Mouse (Mus musculus) hindbrain, embryonic 14.5 days (tissue): ENCODE measurements around the gene Ptprt. TPM values are rescaled to one million over a fixed set of nuclear protein-coding genes. Genes with fewer than 3 reads are reported as not detected.

Experiments used
- ATAC-seq: fragments of 200-750 bp; cut with Nextera tagmentation; 2 replicates; pipeline ENCODE4 v1.8.0; 2017; ENCODE audit warnings: moderate number of reproducible peaks, mild to moderate bottlenecking, moderate TSS enrichment, moderate library complexity; ENCODE audit not compliant: low FRiP score
- DNase-seq: peaks from one replicate; pipeline ENCODE4 v3.0.0-alpha.2; 2015; ENCODE audit warnings: low spot score
- H3K27ac ChIP-seq: fragments of 300-500 bp; sonication (generic); 2 replicates; pipeline ENCODE4 v1.5.1; 2014; ENCODE audit warnings: mild to moderate bottlenecking, moderate library complexity
- H3K27me3 ChIP-seq: fragments of 300-500 bp; sonication (generic); 2 replicates; pipeline ENCODE4 v1.6.1; 2014; ENCODE audit warnings: mild to moderate bottlenecking, low read length, mixed read lengths; ENCODE audit not compliant: control insufficient read depth, insufficient read depth
- H3K36me3 ChIP-seq: fragments of 300-500 bp; sonication (generic); replicated peaks from 2 replicates; pipeline ENCODE4 v1.6.1; 2014; ENCODE audit not compliant: control insufficient read depth, insufficient read depth
- H3K4me1 ChIP-seq: fragments of 300-500 bp; sonication (generic); replicated peaks from 2 replicates; pipeline ENCODE4 v1.6.1; 2014; ENCODE audit warnings: antibody characterized with exemption, low read length, mixed read lengths; ENCODE audit not compliant: control insufficient read depth, insufficient read depth
- H3K4me2 ChIP-seq: fragments of 300-500 bp; sonication (generic); replicated peaks from 2 replicates; pipeline ENCODE4 v1.6.1; 2014; ENCODE audit warnings: mild to moderate bottlenecking, moderate library complexity
- H3K4me3 ChIP-seq: fragments of 300-500 bp; sonication (generic); replicated peaks from 2 replicates; pipeline ENCODE4 v1.5.1; 2014; ENCODE audit warnings: mild to moderate bottlenecking, low read length
- H3K9ac ChIP-seq: fragments of 300-500 bp; sonication (generic); 2 replicates; pipeline ENCODE4 v1.6.1; 2014
- H3K9me3 ChIP-seq: fragments of 300-500 bp; sonication (generic); 2 replicates; pipeline ENCODE4 v1.6.1; 2016; ENCODE audit warnings: low read length; ENCODE audit not compliant: control insufficient read depth
- WGBS: fragments of 180-500 bp; shearing (Covaris S2); extraction: QIAGEN DNeasy Blood & Tissue Kit; methylation state at CpG from one replicate; pipeline ENCODE4 v1.1.7; 2014; 5-methylcytosine and 5-hydroxymethylcytosine counted together
- polyA plus RNA-seq: library from polyadenylated mRNA; unstranded; fragments of >200 nt; fragmentation: Nextera tagmentation; extraction: Ambion mirVana; gene quantifications from 2 replicates; pipeline ENCODE4 v1.2.1, GENCODE M21; 2014

The Ptprt gene
- polyA plus RNA-seq, 1 experiment from 2014 or later, result 21.5 TPM

DNA sequence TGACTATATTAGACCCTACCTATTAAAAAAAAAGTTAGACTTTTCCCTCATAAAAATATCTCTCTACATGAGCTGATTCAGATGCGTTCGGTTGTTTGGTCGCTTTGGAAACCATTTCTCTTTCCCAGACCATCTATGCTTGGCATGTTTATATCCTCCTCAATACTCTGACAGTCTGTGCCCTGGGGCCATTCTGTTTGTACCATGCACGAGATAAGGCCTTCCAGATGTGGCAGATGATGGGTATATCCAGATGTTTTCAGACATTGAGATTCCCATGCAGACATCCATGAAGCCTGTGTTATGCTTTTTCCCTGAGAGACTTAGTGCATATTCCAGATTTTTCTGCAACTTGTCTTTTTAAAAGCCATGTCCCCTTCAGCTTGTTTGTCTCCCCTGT is 1052.5 kb downstream of the Ptprt start:
- no peaks in the 10 kb centered on the region for H3K36me3 ChIP-seq
- no peak for ATAC-seq
- no peak for DNase-seq
- H3K27me3 ChIP-seq, result no peaks in the 10 kb centered on the region
- 79% methylated on average over 4 of the region's 4 CpGs for WGBS
- H3K4me1 ChIP-seq, result no peaks in the 10 kb centered on the region
- no peak overlapping the region for H3K4me3 ChIP-seq
- no peak overlapping the region for H3K4me2 ChIP-seq
- no peak overlapping the region for H3K9ac ChIP-seq
- no peak overlapping the region for H3K27ac ChIP-seq
- no peaks in the 10 kb centered on the region for H3K9me3 ChIP-seq

DNA sequence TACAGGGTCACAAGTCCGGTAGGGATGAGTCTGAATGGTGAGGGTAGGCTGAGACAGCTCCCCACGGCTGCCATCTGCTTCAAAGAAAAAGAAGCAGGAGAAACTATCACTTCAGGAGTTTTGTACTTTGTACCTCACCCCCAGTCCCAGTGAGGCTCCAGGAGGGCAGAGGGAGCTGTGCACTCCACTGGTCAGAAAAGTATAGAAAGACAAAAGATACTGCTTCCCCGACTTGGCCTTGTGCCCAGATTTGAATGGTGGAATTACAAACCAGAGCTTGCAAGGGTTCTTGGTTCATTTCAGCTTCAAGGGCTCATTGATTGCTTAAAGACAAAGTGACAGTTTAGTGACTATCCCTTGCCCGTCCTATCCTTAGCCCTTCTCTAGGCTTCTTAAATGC is 1053.6 kb downstream of the Ptprt start:
- H3K4me3 ChIP-seq, result no peak overlapping the region
- H3K27me3 ChIP-seq, result no peaks in the 10 kb centered on the region
- H3K4me1 ChIP-seq, result no peaks in the 10 kb centered on the region
- no peaks in the 10 kb centered on the region for H3K36me3 ChIP-seq
- DNase-seq, result no peak
- WGBS, result 69% methylated on average over 4 of the region's 4 CpGs
- no peaks in the 10 kb centered on the region for H3K9me3 ChIP-seq
- no peak overlapping the region for H3K4me2 ChIP-seq
- no peak overlapping the region for H3K27ac ChIP-seq
- no peak for ATAC-seq
- no peak overlapping the region for H3K9ac ChIP-seq

DNA sequence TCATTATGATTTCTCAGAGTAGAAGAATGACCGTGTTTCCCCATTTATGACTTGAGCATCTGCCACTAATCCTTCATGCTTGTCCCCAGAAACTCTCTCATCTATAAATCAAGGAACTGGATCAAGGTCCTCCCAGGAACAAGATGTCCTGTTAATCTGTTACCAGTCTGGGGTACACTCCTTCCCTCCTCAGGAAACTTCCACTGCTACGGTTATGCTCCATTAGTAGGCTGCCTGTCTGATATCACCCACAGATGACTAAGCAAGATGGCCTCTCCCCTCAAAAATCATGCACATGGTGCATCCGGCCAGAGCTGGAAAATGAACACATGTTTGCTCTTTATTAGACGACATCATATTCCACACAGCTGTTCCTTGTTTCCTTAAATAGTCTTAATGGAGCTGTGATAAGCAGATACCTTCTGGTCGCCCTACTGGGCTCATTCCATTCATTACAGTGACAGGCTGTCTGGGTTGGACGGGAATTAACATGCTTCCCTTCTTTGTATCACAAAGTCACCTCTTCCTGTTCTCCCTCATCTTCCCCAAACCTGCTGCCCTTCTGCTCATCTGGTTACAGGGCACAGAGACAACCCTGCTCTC is 1060.6 kb downstream of the Ptprt start:
- no peaks in the 10 kb centered on the region for H3K9me3 ChIP-seq
- H3K4me1 ChIP-seq, result no peaks in the 10 kb centered on the region
- 67% methylated on average over 6 of the region's 6 CpGs for WGBS
- no peak overlapping the region for H3K4me3 ChIP-seq
- no peak overlapping the region for H3K9ac ChIP-seq
- no peaks in the 10 kb centered on the region for H3K36me3 ChIP-seq
- no peak overlapping the region for H3K27ac ChIP-seq
- DNase-seq, result no peak
- no peak for ATAC-seq
- no peak overlapping the region for H3K4me2 ChIP-seq
- no peaks in the 10 kb centered on the region for H3K27me3 ChIP-seq

DNA sequence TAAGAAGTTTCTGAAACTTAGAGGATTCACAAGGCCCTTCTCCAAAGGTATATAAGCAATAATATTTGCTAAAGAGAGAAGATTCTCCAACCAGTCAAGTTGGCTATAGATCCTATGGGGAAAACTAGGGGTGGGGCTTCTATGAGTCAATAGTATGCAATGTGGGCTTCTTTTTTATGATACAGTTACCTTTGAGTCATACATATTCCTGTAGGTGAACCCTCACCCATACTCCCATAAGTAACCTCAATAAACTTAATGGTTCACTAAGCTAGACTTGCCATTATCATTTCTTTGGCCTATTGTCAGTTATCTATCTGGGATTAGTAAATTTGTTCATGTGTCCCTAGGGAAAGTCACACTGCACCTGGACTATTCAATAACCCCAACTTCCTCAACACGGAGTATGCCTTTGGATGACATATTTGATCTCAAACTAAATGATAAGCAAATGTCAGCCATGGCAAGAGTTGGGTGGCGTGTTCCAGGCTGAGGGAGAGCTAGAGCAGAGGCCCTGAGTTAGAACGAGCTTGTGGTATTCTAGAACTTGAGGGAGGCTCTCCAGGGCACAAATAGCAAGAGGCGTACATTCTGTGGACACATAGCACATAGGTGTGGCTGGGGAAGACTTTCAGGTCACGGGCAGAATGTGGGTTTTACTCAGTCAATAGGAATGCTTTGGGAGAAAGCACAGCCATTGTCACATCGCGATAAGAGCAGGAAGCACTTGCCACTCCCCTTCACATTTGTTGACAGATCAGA is 1067.4 kb downstream of the Ptprt start:
- Histone ChIP-seq H3K9ac (no peak overlapping the region), H3K36me3 (no peaks in the 10 kb centered on the region), H3K9me3 (no peaks in the 10 kb centered on the region), H3K27ac (no peak overlapping the region), H3K27me3 (no peaks in the 10 kb centered on the region), H3K4me2 (no peak overlapping the region), H3K4me1 (no peaks in the 10 kb centered on the region), H3K4me3 (no peak overlapping the region)
- ATAC-seq (no peak), DNase-seq (no peak)
- 90% methylated on average over 7 of the region's 7 CpGs for WGBS

DNA sequence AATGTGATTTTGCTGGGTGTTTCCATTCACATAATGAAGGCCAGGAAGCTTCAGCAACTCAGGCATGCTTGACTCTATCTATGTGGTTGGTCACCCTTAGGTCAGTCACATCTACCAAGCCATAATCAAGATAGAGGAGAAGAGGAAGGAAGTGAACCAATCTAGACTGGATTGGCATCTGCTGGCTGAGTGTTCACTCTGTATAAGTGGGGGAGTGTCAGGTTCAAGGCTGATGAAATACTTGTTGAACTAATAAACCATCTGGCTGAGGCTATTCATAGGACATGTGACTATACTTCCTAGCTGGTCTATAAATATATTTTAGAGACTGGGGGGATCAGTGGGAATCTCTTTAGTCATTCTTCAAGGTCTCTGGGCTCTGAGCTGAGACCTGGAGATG is 1086.5 kb downstream of the Ptprt start:
- Histone ChIP-seq H3K9ac (no peak overlapping the region), H3K4me2 (no peak overlapping the region), H3K4me3 (no peak overlapping the region), H3K27me3 (no peaks in the 10 kb centered on the region), H3K27ac (no peak overlapping the region), H3K9me3 (no peaks in the 10 kb centered on the region), H3K4me1 (no peaks in the 10 kb centered on the region), H3K36me3 (no peaks in the 10 kb centered on the region)
- DNase-seq (no peak), ATAC-seq (no peak)

DNA sequence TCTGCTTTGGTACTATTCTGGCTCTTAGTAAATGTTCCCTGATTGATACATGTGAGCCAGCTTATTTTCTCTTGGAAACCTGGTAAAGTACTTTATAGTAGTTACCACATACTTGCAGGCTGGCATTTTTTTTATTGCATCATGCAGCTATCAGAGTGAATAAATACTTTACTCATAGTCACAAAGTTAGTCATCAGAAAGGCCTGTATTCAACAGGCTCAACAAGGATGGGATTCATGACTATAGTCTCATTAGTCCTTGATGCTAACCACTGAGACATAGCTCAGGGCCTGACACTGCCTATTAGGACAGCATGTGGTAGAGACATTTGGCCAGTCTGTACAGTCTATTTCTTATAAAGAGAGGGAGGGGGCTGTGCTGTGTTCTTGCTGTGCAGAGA is 1088.7 kb downstream of the Ptprt start:
- Histone ChIP-seq H3K4me2 (no peak overlapping the region), H3K27me3 (no peaks in the 10 kb centered on the region), H3K36me3 (no peaks in the 10 kb centered on the region), H3K9ac (no peak overlapping the region), H3K27ac (no peak overlapping the region), H3K9me3 (no peaks in the 10 kb centered on the region), H3K4me3 (no peak overlapping the region), H3K4me1 (no peaks in the 10 kb centered on the region)
- DNase-seq (no peak), ATAC-seq (no peak)

DNA sequence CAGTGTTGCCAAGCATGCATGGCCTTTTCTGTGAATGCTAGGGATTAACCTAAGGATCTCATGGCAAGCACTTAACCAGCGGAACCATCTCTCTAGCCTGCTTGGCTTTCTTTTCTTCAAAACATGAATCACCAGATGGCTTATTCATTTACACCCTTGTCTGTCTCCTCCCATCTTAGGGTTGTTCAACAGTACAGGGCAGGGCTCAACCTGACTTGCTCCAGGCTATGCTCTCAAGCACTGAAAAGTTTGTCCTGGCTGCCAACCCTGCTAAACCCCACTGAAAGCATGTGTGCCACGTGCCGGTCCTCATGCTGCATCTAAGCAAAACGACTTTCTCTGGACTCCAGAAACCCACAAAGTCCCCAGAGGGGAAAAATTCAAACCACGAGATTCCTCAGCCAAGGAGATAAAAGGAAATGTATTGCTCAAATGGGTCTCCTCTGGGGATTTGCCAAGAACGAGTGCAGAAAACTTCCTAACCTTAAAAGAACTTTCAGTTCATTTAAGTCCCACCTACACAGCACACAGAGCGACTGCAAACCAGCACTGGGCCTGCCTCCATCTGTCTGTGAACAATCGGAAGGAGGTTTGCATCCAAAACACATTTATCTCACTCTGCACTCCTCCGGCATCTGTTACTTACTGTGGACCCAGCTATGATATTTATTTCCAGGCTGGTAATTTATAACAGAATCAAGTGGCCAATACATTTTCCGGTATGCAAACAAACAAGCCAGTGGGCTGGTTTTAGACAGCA is 1090.5 kb downstream of the Ptprt start:
- WGBS, result 67% methylated on average over 10 of the region's 10 CpGs
- H3K27me3 ChIP-seq, result no peaks in the 10 kb centered on the region
- DNase-seq, result no peak

DNA sequence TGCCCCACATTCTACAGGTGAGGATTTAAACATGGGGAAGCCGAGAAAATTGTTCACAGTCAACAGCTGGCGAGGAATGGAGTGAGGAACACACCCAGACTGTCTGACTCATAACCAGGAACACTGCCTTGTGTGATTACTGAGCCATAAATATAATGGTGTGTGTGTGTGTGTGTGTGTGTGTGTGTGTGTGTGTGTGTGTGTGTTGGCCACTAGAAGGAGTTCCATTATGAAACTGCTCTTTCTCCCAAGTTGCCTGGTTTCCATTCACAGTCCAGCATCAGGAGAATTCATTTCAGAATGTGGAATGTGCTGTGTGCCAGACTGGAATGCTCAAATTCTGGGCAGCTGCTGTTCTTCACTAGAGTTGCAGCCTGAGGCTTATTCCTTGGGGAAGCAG is 1099.4 kb downstream of the Ptprt start:
- no peak overlapping the region for H3K27ac ChIP-seq
- no peak for ATAC-seq
- no peak overlapping the region for H3K4me2 ChIP-seq
- no peaks in the 10 kb centered on the region for H3K4me1 ChIP-seq
- no peak overlapping the region for H3K9ac ChIP-seq
- no peaks in the 10 kb centered on the region for H3K9me3 ChIP-seq
- no peak for DNase-seq
- no peaks in the 10 kb centered on the region for H3K36me3 ChIP-seq
- no peak overlapping the region for H3K4me3 ChIP-seq
- no peaks in the 10 kb centered on the region for H3K27me3 ChIP-seq
- WGBS, result 88% methylated on average over 2 of the region's 2 CpGs

More for the DNA sequence above, 1090.5 kb downstream of the Ptprt start:
- Histone ChIP-seq H3K27ac (no peak overlapping the region), H3K4me2 (no peak overlapping the region), H3K4me3 (no peak overlapping the region), H3K9ac (no peak overlapping the region), H3K36me3 (no peaks in the 10 kb centered on the region), H3K4me1 (no peaks in the 10 kb centered on the region), H3K9me3 (no peaks in the 10 kb centered on the region)
- no peak for ATAC-seq

DNA sequence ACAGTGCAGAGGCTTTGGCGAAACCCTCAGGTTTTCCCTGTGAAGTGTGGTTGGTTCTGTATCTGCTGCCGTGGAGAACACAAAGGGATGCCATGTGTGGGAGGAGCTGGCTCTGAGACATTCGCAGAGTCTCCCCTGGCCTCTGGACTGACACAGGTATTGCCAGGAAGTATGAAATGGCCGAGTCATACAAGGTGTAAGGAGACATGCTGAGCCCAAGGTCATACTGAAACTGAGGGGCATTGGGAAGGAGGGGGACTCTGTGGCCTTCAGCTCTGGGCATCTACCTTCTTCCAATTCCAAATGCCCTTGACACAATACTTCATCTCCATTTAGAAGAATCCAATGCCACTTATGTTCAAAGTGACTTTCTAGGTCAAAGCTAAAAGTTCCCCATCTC is 1103.1 kb downstream of the Ptprt start:
- no peak overlapping the region for H3K4me3 ChIP-seq
- 85% methylated on average over 4 of the region's 4 CpGs for WGBS
- H3K4me2 ChIP-seq, result no peak overlapping the region
- no peaks in the 10 kb centered on the region for H3K9me3 ChIP-seq
- no peak overlapping the region for H3K27ac ChIP-seq
- H3K36me3 ChIP-seq, result no peaks in the 10 kb centered on the region
- no peak for ATAC-seq
- no peaks in the 10 kb centered on the region for H3K27me3 ChIP-seq
- no peaks in the 10 kb centered on the region for H3K4me1 ChIP-seq
- no peak overlapping the region for H3K9ac ChIP-seq
- DNase-seq, result no peak
